Mouse (Mus musculus) brain, embryonic 18.5 days (tissue): ENCODE measurements at regions not wholly inside any gene's neighbourhood (a gene's known extent, or its start where the extent isn't known, plus 50 kb on each side); places are given as distances from the start of the nearest gene placed in this dataset.

ENCODE experiments used
- DNase-seq: peaks from one replicate; pipeline ENCODE4 v3.0.0-alpha.2; 2012; ENCODE audit warnings: low read depth, low spot score

DNA sequence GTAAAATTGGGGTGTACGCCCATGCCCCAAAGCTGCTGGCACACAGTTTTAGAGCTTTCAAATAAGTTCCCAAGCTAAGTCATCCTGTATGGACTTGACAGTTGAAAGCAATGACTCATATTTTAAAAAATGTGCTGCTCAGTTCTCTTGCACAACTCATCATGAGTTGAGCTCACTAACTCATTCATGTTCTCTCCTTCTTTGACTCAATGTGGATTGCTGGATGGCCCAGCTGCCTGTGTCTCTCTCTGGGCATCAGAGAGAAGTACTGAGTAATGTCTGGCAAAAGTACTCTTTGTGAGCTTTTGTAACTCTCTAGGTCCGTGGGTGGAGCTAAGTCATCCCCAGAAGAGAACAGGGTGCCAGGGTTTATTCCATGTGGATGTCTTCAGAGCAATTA, 355.3 kb downstream of the Rnd3 start:
- no peak for DNase-seq

DNA sequence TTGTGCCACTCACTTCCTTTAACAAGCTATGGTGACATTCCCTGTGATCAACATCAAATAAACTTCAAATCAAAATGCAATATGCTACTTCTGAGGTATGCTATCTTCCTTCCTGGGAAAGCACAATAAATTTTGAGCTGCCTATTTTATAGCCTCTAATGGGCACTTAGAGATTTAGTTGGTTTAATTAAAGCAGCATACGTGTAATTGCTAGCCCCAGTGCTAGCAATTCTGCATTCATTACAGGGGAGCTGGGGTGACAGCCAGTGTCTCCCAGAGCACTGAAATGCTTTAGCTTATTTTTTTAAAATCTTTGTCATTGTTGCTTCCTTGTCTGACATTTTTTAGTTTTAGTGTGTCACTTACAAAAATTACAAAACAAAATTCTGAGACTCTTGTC, 355.8 kb downstream of the Rnd3 start:
- DNase-seq: no peak

DNA sequence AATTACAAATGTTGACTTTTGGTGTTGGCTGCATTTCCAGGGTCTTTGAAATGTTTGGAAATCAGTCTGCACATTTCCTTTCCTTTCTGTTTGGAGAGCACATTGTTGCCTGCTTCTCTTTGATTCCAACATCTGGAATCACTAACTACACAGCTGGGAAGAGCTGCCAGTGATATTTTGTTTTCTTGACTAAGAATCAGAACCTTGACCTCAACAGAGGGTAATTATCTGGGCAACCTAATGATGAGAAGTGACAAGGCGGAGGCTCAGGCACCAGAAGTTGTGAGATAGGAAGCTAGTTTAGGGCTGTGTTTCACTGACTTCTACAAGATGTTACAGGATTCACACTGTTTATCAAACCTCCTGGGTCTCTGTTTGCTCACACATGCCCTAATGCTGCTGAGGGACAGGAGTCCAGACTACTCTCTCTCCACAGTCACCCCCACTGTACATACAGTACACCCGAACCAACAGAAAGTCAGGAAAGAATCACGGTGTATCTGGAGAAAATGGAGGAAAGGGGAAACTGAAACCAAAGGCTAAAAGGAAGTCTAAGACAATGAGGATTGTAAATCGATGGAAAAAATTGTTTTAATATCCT, 359.8 kb downstream of the Rnd3 start:
- no peak for DNase-seq

DNA sequence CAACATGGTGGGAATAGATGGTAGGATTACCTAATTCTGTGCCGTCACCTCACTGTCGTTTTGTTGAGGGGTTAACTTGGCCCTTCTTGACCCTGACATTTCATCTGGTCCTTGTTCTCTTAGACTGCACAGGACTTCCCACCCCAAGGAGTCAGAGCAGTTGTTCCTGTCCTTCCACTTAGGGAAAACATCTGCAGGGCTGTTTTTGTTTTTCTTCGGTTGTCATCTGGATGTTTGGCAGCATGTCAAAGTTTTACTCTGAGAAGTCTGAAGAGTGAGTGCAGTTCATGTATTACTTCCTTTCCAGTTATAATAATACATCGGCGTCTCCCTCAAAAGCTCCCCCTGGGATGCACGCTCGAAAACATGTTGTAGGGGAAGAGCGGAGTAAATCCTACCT, 376.8 kb downstream of the Rnd3 start:
- DNase-seq: no peak

DNA sequence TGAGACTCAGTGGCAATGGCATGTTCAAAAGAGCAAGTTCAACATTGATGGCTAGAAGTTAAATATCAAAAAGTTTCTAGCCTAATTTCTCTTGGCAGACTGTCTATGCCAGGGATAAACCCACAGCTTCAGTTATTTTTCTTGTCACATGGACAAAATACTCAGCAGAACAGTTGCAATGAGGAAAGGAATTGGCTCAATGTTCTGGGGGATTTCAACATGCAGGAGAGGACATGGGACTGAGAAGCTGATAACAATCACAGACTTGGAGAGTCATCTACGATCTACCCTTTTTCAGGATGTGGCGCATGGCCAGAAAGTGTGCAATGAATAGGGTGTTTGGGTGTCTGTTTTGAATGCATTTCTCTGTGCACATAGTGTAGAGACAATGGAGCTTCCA, 389.9 kb downstream of the Rnd3 start:
- DNase-seq: no peak

DNA sequence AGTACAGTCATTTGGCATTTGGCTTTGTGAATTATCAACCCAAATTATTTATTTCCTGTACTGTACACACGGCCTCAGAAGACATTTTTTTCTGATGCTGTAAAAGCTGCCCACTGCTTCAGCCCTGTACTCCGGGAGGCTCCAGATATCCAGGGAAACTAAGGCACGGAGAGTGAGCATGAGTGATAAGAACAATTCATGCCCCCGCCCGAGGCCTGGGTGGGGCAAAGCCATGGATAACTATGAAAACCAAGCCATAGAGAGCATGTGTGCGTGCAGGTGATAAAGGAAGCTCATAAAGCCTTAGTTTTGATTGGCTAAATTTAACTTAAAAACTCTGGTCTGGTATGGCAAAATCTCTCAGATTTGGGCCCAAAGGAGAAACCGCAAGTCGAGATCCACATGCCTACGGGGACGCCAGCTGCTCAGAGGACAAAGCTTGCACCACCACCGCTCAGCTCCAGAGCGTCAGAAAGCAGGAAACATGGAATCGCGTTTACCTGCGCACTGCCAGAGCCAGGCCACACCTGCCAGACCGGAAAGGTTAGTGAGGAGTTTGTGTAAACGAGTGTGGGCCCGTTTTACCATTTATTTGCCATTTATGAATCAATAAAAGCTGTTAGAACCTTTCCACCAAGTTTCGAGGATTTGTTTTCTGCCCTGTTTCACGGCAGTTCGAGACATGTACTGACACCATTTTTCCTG, 390.9 kb downstream of the Rnd3 start:
- no peak for DNase-seq

DNA sequence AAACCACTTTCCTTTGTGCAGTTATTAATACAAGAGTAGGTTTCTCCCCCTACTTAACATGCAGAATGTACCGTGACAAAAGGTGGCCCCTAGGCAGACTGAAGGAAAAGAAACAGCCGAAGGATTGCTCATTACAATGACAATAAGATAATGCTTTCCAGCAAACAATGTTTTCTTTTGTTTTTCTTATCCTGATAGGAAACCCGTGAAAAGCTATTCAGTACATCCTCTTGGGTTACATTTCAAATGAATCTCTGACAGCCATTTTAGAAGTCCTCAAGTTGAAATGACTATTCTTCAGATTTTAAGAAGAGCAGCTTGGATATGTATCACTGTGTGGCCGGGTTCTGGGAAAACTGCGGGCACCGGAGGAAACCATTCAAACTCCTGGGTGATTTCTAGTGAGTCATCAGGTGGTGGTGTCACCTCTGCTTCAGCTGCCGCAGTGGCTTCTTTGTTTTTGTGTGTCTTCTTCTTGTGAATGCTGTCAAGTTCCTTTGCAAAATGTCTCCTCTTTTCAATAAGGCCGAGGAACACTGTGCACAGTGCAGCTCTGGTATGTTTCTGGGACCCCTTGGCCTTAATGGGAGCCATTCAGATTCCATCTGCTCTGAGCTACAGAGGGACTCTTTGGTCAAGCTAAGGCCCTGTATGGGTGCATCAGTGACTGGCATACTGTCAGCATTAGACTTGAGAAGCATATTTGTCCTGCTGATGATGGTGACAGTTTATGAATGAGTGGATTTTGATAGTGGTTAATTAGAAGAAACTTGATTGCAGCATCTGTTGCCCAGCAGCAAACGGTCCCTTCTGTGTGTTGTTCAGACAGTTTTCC, 393.1 kb downstream of the Rnd3 start:
- no peak for DNase-seq

DNA sequence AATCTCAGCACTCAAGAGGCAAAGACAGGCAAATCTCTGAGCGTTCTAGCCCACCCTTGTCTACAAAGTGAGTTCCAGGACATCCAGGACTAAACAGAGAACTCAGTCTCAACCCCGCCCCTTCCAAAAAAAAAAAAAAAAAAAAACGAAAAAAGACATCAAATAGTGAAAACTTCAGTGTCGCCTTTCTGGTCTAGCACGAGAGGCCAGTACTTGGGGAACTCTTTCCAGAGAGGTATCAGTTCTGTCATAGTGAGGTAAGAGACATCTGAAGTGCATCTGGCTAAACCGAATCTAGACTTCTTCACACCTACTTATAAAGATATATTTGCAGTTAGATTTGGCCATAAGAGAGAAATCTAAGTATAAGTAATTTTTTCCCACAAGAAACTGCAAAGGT, 393.8 kb downstream of the Rnd3 start:
- no peak for DNase-seq

DNA sequence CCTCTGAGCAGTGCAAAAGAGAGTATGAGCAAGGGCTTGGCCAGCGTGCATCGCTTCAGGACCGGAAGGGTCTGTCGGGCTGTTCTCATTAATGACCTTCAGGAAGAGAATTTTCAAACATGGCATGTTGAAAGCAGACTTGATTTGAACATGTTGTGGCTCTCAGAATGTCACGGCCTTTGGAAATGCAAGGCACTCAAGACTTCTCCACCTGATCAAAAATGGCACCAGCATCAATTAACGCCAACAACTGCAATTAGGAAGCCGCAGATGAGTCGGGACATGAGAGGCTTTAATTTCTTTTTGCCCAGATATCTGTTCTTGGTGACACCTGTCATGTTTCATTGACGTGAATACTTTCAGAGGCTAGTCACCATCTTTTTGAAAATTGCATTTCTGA, 396.5 kb downstream of the Rnd3 start:
- DNase-seq: no peak

DNA sequence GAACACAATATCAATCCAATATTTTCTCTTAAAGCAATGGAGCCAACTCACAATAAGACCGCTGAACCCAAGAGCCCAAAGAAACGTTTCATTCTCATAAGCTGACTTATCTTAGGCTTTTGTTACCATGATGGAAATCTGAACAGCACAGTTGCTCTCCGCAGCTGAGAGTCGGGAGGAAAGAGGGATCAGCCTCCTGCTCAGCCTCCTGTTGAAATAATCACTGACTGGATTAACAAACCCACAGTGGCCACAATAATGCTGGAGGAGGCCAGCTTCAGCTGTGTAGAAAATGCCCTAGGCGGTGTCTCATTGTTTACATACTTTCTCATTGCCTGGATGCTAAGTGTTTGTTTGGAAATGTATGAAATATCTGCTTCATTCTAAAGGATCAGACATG, 398.1 kb downstream of the Rnd3 start:
- DNase-seq: no peak

DNA sequence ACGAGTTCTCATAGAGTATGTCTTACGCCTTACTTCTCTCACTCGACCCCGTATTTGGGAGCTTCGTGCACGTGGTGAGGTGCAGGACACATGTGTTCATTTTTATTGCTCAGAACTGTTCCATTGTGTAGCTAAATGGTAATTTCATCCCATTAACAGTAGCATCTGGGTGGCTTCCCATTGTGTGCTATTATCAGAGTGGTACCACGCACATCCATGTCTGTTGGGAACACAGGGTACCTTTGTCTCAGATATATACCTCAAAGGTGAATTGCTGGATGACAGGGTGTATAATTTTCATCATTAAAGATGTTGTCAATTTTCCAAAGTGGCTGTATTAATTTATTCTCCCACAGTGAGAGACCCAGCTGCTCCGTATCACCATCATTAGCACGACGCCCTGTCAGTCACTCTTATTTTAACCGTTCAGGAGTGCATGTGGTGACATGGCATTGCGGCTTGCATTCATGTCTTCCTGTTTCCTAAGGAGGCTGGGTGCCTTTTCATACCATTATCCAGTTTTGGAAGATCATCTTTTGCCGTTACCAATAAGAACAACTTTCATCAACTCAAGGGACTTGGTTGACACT, 404.2 kb downstream of the Rnd3 start:
- no peak for DNase-seq

DNA sequence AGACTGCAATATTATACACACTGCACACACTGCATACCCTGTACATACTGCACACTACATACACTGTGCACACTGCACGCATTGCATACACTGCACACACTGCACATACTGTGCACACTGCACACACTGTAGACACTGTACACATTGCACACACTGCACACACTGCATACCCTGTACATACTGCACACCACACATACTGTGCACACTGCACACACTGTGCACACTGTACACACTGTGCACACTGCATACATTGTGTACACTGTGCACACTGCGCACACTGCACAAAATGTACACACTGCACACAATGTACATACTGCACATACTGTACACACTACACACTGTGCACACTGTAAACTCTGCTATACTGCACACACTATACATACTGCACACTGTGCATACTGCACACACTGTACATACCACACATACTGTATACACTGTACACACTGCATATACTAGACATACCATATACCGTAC, 405.1 kb downstream of the Rnd3 start:
- no peak for DNase-seq

DNA sequence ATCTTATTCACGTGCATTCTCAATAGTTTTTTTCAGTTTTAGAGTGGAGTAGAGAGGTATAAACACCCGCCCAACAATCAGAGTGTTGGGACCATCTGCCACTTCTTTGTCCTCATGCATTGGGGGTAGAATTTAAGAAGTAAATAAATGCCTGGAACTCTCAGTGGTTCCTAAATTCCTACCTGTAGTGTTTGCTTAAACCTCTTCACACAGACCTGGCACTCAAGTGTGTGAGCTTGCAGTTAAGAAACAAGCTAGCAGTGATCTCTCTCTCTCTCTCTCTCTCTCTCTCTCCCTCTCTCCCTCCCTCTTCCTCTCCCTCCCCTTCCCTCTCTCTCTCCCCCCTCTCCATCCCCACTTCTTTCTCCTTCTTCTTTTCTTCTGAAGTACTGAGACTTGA, 406.5 kb downstream of the Rnd3 start:
- no peak for DNase-seq

DNA sequence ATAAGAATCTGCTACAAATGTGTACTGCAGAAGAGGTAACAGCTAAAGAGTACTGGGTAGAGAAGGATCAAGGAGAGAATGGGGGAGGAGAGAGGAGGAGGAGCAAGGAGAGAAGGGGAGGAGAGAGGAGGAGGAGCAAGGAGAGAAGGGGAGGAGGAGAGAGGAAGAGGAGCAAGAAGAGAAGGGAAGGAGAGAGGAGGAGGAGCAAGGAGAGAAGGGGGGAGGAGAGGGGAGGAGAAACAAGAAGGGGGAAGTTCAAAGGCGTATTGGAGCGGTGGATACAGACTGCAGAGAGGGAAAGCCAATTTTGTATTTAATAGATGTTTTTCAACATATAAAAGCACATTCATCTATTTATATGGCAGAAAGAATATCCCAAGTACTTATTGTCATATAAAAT, 407.6 kb downstream of the Rnd3 start:
- no peak for DNase-seq

DNA sequence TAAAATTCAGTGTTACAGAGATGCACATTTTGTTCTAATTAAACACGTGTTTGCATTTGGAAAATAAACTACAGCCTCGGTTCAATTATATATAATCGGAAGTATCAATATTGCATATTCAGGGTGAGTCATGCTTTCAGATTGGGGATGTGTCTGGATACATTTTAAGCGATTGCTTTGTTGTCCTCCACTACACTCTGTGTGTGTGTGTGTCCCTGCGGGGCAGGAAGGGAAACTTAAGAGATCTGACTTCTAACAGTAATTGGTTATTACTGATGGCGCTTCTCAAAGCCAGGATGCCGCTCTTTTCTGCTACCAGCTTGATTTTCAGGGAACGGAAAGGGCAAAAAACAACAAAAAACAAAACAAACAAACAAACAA, 409.3 kb downstream of the Rnd3 start:
- no peak for DNase-seq

DNA sequence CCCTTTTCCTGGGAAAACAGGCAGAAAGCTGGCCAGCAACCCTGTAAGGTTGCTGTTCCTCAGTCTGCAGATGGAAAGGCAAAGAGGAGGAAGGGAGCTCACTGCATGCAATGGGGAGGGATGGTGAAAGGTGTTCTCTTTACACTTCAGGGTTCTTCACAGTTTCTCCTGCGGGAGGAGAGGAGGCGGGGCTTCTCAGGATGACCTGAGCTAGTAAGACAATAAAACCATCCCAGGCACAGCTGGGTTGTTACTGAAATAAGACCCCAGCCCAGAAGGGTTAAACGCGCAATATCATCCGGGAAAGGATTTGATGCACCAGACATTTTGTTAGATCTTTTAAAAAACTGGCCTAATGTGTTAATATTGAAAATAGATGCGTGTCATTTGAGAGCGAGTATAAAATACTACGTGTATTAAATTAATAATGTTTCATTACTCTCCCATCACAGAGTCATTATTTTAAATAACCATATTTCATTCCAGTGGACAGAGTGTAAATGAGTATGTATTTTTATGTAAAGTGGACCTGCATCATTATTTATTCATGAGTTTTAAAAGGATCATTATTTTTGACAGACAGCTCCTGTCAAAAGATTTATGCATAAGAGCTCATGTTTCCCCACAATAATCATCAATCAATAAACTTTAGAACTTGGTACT, 409.8 kb downstream of the Rnd3 start:
- no peak for DNase-seq

DNA sequence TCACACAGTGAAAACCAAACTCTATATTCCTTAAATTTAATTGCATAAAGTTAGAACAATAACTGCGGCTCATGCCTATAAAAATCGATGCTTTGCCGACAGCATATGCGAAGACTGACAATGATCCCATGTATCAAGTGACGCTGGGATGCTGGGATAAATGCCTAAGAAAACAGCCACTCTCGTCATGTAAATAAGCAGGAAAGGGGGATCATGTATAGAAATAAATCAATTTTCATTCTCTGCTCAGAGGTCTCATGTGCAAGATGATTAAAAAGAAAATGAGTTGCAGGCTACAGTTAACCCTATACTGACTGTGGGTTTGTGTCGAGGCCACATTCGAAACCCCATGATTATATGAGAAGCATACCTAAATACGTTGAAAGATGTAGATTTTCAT, 411.2 kb downstream of the Rnd3 start:
- no peak for DNase-seq

DNA sequence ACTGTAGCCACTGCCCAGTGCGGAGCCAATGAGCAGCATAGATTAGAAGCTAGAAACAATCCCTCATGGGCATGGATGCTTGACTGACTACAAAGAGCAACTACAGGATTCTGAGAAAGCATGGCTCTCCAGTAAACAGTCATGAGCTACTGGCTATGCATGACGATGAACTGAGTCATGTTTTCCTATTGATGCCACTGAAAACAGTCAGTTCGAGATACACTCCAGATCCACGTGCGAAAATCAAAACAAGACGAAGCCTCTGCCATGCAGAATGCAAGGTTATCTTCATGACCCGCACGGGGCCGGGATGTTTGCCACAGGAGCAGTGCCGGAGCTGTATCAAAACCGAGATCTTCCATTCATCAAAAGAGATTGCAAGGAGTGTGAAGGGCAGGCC, 413.9 kb downstream of the Rnd3 start:
- DNase-seq: no peak

DNA sequence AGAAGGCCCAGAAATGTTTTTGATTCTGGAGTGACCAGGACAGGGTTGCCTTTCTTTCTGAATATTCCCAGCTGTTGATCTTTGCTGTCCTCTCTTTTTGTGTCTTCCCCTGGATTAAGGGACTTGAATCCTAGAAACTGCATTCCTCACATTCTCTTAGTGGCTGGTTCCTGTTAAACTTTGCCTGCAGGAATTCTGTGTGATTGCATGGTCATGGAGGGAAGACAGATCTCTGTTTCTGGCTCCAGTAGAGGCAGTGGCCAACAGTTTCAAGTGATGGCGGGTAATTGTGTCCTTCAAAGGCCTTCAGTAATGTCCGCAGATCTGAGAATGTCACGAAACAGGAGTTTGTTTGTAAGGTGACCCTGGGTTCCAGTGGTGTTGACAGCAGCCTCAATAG, 410.1 kb upstream of the Mmadhc start:
- DNase-seq: no peak

DNA sequence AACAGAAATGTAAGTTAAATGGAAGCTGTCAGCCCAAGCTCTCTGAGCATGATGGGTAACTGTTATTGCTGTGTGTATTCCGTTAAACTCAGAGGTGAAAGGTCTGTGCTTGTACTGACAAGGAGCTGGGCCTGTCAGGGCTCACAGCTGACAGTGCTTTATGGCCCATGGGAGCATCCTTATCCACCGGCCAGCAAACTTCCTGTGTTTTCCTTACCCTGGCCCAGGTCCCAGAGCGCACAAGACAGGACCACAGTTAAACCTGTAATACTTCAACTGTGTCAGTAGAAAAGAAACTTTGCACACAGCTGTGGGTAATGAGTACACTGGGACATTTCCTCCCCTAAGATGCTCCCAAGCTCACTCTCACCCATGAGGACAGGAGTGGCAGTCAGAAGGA, 407.7 kb upstream of the Mmadhc start:
- no peak for DNase-seq

DNA sequence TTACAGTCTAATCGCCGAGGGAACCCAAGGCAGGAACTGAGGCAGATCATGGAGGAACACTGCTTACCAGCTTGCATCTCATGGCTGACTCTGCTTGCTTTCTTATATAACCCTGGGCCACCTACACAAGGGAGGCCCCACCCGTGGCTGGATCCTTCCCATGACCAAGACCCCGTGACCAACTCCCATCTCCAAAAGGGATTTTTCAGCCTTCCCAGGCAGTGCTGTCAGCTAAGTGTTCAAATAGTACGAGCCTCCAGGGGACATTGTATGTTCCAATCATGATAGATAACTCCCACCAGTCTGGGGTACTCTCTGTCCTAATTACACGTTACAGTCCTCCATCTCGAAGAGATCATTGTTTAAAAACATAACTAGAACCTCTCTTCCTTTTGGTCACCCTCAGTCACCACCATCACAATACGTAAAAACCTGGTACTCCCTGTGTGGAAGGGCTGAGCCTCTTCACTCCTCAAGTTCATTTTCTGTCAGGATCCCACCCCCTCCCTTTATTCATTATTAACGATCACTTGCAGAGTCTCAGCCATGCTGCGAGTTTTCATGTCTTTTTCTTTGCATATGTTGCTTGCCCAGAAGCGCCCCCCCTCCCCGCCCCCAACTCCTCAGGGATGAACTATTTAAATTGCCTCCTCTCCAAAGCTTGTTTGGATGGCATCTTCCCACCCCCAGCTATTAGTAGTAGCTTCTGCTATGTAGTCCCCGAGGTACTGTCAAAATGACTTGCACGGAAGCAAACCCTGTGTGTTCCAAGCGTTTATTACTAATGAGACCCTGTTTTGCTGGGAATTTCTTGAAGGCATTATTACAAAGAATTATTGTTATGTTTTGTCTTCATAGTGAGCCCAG, 406.2 kb upstream of the Mmadhc start:
- DNase-seq: no peak
